Mouse (Mus musculus): ENCODE results near the gene Acat2.
"Not testable (repeated sequence)": the region's sequence is repeated elsewhere in the genome, so short reads cannot be mapped to it uniquely, and the experiment has no call there.

Acat2 gene

GRCm38 (mm10) chr17:12906436-12906835, 54.1 kb downstream of the Acat2 start:
- no peak for DNase-seq (ENCODE audit: low read depth, low spot score)

DNA sequence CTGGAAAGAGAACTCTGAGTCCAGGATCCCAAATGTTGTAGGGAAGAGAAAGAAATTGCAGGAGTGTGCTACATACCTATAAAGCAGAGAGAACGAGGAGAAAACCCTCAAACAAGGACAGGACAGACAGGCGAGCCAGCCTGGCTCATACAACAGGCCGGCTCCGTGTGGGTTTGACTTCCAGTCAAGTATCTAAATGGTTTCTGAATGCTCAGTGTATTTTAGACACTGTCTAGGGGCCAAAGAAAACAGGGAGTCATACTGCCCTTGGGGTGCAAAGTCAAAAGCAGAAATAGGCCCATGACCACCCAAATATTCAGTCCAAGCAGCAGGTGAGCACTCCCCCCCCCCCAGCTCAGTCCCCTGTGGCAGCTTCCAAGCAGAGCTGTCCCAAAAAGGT, 54.7 kb downstream of the Acat2 start:
- DNase-seq (ENCODE audit: low read depth, low spot score): no peak

GRCm38 (mm10) chr17:12904349-12904748, 56.2 kb downstream of the Acat2 start:
- no peak for DNase-seq (ENCODE audit: low read depth, low spot score)

- DNase-seq (ENCODE audit: low read depth, low spot score): no peak
These were observed 56.9 kb downstream of the Acat2 start for GRCm38 (mm10) chr17:12903372-12904333.

DNA sequence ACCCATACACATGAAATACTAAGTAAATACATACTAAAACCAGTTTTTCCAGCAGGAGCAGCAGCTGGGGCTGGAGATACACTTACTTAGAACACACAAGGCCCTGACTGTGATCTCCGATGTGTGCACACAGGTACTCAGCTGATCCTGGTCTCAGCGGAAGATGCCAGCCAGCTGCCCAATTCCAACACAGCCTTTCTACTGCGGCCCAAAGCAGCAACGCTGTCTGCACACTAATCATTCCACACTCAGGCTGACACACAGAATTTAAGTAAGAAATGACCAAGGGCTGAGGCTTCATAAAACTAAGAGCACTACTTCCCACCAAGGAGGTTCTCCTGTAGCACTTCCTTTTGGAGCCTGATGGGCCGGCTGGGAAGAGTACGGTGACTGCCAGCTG, 58.3 kb downstream of the Acat2 start:
- no peak for DNase-seq (ENCODE audit: low read depth, low spot score)

- DNase-seq (ENCODE audit: low read depth, low spot score): not testable (repeated sequence)
These were observed 61.9 kb downstream of the Acat2 start for GRCm38 (mm10) chr17:12898607-12899006.

GRCm38 (mm10) chr17:12897674-12898073, 62.9 kb downstream of the Acat2 start:
- no peak for DNase-seq (ENCODE audit: low read depth, low spot score)

Measured in mesoderm, embryonic 11.5 days (tissue).